Mouse (Mus musculus) intestine, embryonic 14.5 days (tissue): ENCODE data around the gene Megf11. TPM values are rescaled to one million over a fixed set of nuclear protein-coding genes. Genes with fewer than 3 reads are reported as not detected.

Experiments used
- ATAC-seq: fragments of 200-750 bp; cut with Nextera tagmentation; replicated peaks from 2 replicates; pipeline ENCODE4 v1.8.0; 2017; ENCODE audit warnings: low read depth, moderate number of reproducible peaks, moderate TSS enrichment, moderate library complexity; ENCODE audit not compliant: low FRiP score, low TSS enrichment
- DNase-seq: peaks from one replicate; pipeline ENCODE4 v3.0.0-alpha.2; 2018; ENCODE audit warnings: low spot score
- H3K27ac ChIP-seq: fragments of 300-500 bp; sonication (generic); 2 replicates; pipeline ENCODE4 v1.5.1; 2014; ENCODE audit warnings: low read depth, mild to moderate bottlenecking, control low read depth
- H3K27me3 ChIP-seq: fragments of 300-500 bp; sonication (generic); replicated peaks from 2 replicates; pipeline ENCODE4 v1.6.1; 2014; ENCODE audit warnings: low read length, control low read depth; ENCODE audit not compliant: control insufficient read depth, insufficient read depth
- H3K36me3 ChIP-seq: fragments of 300-500 bp; sonication (generic); 2 replicates; pipeline ENCODE4 v1.6.1; 2014; ENCODE audit warnings: low read length, control low read depth; ENCODE audit not compliant: control insufficient read depth, insufficient read depth
- H3K4me1 ChIP-seq: fragments of 300-500 bp; sonication (generic); replicated peaks from 2 replicates; pipeline ENCODE4 v1.6.1; 2014; ENCODE audit warnings: low read length, control low read depth, mixed read lengths; ENCODE audit not compliant: control insufficient read depth, insufficient read depth
- H3K4me2 ChIP-seq: fragments of 300-500 bp; sonication (generic); 2 replicates; pipeline ENCODE4 v1.6.1; 2014; ENCODE audit warnings: low read length
- H3K4me3 ChIP-seq: fragments of 300-500 bp; sonication (generic); 2 replicates; pipeline ENCODE4 v1.5.1; 2014; ENCODE audit warnings: low read depth, low read length, control low read depth, mixed read lengths
- H3K9ac ChIP-seq: fragments of 300-500 bp; sonication (generic); 2 replicates; pipeline ENCODE4 v1.6.1; 2014; ENCODE audit warnings: mild to moderate bottlenecking, low read length
- H3K9me3 ChIP-seq: fragments of 300-500 bp; sonication (generic); 2 replicates; pipeline ENCODE4 v1.6.1; 2016; ENCODE audit warnings: low read length, control low read depth; ENCODE audit not compliant: control insufficient read depth
- WGBS: fragments of 180-500 bp; shearing (Covaris S2); extraction: QIAGEN DNeasy Blood & Tissue Kit; methylation state at CpG from one replicate; pipeline ENCODE4 v1.1.7; 2014; 5-methylcytosine and 5-hydroxymethylcytosine counted together
- polyA plus RNA-seq: library from polyadenylated mRNA; unstranded; fragments of >200 nt; fragmentation: Nextera tagmentation; extraction: Ambion mirVana; gene quantifications from 2 replicates; pipeline ENCODE4 v1.2.1, GENCODE M21; 2014

Megf11 gene
- polyA plus RNA-seq, 1 experiment from 2014 or later, result 1.1 TPM

DNA sequence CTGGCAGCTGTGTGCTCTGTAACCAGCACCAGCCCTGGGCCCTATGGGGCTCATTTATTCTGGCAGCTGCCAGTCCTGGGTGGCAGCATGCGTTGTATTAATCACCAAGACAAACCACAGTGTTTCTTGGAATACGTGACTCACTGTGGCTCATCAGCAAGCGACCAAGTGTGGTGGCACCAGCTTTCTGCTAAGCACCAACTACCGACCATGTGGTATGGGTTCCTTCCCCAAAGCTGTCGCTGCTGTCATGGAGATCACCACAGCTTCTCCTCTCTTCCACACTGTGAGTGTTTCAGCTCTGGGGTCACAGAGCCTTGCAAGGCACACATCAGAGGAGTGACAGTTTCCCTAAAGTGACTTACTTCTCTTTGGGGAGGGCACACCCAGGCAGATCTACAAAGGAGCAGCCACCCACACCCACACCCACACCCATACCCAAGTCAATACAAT lies 178.9 kb downstream of the Megf11 start:
- H3K4me1 ChIP-seq, result no peaks in the 10 kb centered on the region
- DNase-seq (no peak), ATAC-seq (no peak)
- no peak overlapping the region for H3K4me3 ChIP-seq
- H3K27ac ChIP-seq, result no peak overlapping the region
- no peaks in the 10 kb centered on the region for H3K27me3 ChIP-seq
- 0 out of 2 replicates have a peak, but pooled peaks cover 4% of the 10 kb centered on the region for H3K9me3 ChIP-seq
- no peak overlapping the region for H3K4me2 ChIP-seq
- 65% methylated on average over 5 of the region's 5 CpGs for WGBS
- H3K36me3 ChIP-seq, result no peaks in the 10 kb centered on the region
- H3K9ac ChIP-seq, result no peak overlapping the region

DNA sequence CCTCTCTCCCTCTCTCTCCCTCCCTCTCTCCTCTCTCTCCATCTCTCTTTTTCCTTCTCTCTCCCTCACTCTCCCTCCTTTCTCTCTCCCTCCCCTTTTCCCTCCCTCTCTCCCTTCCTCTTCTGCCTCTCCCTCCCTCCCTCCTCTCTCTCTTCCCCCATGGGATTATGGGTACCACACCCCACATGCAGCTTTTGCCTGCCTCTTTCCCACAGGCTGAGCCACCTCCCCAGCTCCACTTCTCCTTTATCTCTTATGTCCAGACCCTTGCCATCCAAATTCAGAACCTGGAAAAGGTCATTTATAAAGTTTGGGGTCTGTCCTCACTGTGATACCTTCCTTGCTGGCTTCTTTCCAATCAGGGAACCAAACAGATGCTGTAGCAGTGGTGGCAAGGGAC lies 180.5 kb downstream of the Megf11 start:
- DNase-seq (no peak), ATAC-seq (no peak)
- H3K4me1 ChIP-seq, result no peaks in the 10 kb centered on the region
- H3K9me3 ChIP-seq, result 0 out of 2 replicates have a peak, but pooled peaks cover 4% of the 10 kb centered on the region
- no peaks in the 10 kb centered on the region for H3K36me3 ChIP-seq
- H3K4me2 ChIP-seq, result no peak overlapping the region
- H3K27ac ChIP-seq, result no peak overlapping the region
- no peak overlapping the region for H3K4me3 ChIP-seq
- no peak overlapping the region for H3K9ac ChIP-seq
- no peaks in the 10 kb centered on the region for H3K27me3 ChIP-seq

DNA sequence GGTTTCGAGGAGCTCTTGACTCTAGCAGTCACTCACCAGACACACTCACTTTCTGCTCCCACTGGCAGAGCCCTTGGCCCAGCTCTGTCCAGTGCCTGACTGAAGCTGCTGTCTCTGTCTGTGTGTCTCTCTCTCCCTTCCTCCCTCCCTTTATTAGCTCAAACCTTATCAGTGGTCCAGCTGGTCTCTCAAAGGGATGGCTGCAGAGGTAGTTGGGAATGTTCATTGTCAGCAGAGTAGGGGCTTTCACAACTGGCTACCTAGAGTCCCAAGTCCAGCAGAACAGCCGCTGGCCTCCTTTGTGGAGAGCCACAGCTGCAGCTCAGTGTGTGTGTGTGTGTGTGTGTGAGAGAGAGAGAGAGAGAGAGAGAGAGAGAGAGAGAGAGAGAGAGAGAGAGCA lies 180.9 kb downstream of the Megf11 start:
- H3K4me2 ChIP-seq, result no peak overlapping the region
- no peak overlapping the region for H3K4me3 ChIP-seq
- H3K9ac ChIP-seq, result no peak overlapping the region
- no peaks in the 10 kb centered on the region for H3K27me3 ChIP-seq
- H3K36me3 ChIP-seq, result no peaks in the 10 kb centered on the region
- 58% methylated on average over 2 of the region's 2 CpGs for WGBS
- 0 out of 2 replicates have a peak, but pooled peaks cover 4% of the 10 kb centered on the region for H3K9me3 ChIP-seq
- no peak for ATAC-seq
- no peak overlapping the region for H3K27ac ChIP-seq
- DNase-seq, result no peak
- no peaks in the 10 kb centered on the region for H3K4me1 ChIP-seq

DNA sequence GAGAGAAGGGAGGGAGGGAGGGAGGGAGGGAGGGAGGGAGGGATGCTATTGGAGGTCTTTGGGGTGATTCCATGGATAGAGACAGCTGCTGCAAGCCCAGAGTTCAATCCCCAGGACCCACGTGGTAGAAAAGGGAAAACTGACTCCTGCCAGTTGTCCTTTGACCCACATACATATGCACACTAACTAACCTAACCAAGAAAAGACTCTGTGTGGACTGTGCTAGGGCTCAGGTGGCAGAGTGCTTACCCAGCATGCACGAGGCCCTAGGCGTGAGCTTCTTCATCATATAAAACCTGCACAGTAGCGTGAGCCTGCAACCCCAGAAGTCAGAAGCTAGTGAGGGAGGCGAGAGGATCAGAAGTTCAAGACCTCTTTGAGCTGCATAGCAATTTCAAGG lies 182.1 kb downstream of the Megf11 start:
- no peak overlapping the region for H3K9ac ChIP-seq
- no peak overlapping the region for H3K4me3 ChIP-seq
- DNase-seq, result no peak
- H3K27me3 ChIP-seq, result no peaks in the 10 kb centered on the region
- ATAC-seq, result no peak
- 0 out of 2 replicates have a peak, but pooled peaks cover 4% of the 10 kb centered on the region for H3K9me3 ChIP-seq
- no peaks in the 10 kb centered on the region for H3K4me1 ChIP-seq
- WGBS, result 72% methylated on average over 5 of the region's 5 CpGs
- no peak overlapping the region for H3K4me2 ChIP-seq
- H3K27ac ChIP-seq, result no peak overlapping the region
- H3K36me3 ChIP-seq, result no peaks in the 10 kb centered on the region

DNA sequence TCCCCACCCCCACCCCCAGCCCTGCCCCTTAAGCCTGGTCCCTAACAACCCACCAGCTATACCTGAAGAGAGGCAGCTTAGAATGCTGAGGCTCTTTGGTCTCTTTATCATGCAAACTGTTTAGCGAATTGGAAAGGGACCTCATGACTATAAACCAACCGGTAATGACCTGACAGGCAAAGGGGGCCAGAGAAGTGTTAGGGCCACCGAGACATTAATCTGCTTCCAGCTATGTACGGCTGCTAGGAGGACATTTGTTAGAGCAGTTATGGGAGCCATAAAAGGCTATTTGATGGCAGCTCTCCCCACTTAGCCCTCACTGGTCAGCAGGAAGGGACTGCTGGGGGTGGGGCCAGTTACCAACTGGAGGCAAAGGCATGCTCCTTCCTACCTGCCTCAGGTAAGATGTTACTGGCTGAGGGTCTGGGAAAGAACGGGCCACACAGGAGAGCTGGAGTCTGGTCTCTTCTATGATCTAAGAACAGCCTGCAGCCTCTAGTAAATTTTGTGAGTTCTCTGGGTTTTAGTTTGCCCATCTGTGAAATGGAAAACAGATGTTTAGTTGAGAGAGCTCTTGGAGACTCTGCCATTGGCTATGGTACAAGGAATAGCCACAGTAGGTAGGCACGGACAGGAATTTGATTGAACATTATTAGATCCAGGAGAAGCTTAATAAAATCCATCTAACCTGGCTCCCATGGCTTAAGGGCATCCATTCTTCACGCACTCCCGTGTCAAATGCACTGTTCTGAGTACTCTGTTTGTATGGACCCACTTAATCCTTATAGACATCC lies 183.2 kb downstream of the Megf11 start:
- Histone ChIP-seq H3K4me1 (no peaks in the 10 kb centered on the region), H3K4me2 (no peak overlapping the region), H3K27me3 (no peaks in the 10 kb centered on the region), H3K4me3 (no peak overlapping the region), H3K9me3 (no peaks in the 10 kb centered on the region), H3K27ac (no peak overlapping the region), H3K9ac (no peak overlapping the region), H3K36me3 (no peaks in the 10 kb centered on the region)
- WGBS, result 41% methylated on average over 8 of the region's 8 CpGs
- DNase-seq, result no peak
- ATAC-seq, result no peak

DNA sequence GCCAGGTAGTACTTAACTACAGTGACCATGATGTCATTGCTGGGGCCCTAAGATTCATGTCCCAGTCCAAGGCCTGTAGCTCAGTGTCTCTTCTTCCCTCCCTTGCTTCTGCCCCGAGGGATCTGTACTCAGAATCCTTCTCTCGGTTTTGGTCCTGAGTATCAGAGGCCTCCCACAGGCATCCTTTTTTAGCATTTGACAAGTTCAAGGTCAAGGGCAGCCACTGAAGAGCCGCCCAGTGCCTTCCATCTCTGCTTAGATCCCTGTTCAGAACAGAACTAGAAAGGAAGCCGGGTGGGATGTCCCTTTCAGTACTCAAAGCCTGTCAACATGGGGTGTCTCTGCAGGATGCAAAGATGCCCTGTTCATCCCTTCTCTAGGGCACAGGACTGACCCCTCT lies 185.0 kb downstream of the Megf11 start:
- H3K27ac ChIP-seq, result no peak overlapping the region
- H3K9ac ChIP-seq, result no peak overlapping the region
- no peaks in the 10 kb centered on the region for H3K27me3 ChIP-seq
- H3K4me2 ChIP-seq, result no peak overlapping the region
- H3K4me1 ChIP-seq, result no peaks in the 10 kb centered on the region
- no peak overlapping the region for H3K4me3 ChIP-seq
- no peaks in the 10 kb centered on the region for H3K36me3 ChIP-seq
- ATAC-seq (no peak), DNase-seq (no peak)
- 52% methylated on average over 4 of the region's 4 CpGs for WGBS
- H3K9me3 ChIP-seq, result no peaks in the 10 kb centered on the region

DNA sequence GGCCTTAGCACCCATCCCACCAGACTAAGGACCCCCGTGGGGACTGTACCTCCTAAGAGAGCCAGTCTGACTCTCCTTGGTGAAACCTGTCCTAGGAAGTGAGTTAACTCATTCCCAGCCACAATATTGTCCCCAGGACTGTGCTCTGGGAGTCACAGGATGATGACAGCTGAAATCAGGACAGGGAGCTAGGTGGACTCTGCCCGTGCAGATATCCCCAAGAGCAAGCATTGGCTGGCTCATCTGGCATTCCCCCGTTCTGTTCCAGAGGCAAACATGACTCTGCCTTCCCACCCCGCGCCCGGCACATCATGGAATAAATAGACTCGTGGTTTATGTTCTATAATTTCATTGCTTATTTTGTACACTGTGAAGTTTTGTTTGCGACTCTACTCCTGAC lies 185.7 kb downstream of the Megf11 start:
- Histone ChIP-seq H3K27ac (no peak overlapping the region), H3K9ac (no peak overlapping the region)
- 73% methylated on average over 8 of the region's 8 CpGs for WGBS

DNA sequence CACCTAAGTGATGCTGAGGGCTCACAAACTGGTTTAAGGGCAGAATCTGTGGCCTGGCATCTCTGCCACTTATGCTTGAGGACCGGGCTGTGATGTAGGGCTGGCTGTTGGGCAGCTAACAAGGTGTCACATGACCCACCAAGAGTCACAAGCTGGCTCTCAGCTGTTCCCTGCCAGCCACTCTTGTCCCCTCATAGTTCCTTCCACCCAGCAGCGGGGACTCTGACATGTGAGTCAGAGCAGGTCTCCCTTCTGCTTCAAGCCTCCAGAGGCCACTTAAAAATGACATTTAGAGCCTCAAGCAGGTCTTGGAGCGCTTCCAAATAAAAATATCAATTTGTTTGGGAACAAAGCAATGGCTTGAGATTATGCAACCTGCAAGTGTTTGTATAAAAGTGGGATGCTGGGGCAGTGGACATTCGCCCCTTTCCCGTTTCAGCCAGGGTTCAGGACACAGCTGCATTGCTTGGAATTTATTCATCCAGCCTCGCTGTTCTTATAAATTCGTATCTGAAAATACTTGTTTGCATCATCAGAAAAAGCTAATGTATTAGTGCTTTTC lies 187.3 kb downstream of the Megf11 start:
- Histone ChIP-seq H3K4me2 (no peak overlapping the region), H3K27me3 (no peaks in the 10 kb centered on the region), H3K4me1 (no peaks in the 10 kb centered on the region), H3K9ac (no peak overlapping the region), H3K9me3 (no peaks in the 10 kb centered on the region), H3K4me3 (no peak overlapping the region), H3K27ac (no peak overlapping the region; the same call in 1 of the 2 replicates), H3K36me3 (no peaks in the 10 kb centered on the region)
- DNase-seq (no peak), ATAC-seq (no peak)
- 71% methylated on average over 7 of the region's 7 CpGs for WGBS

More for the DNA sequence above, 185.7 kb downstream of the Megf11 start:
- no peaks in the 10 kb centered on the region for H3K36me3 ChIP-seq
- H3K9me3 ChIP-seq, result no peaks in the 10 kb centered on the region
- no peaks in the 10 kb centered on the region for H3K4me1 ChIP-seq
- H3K27me3 ChIP-seq, result no peaks in the 10 kb centered on the region
- no peak for DNase-seq
- H3K4me3 ChIP-seq, result no peak overlapping the region
- ATAC-seq, result no peak
- H3K4me2 ChIP-seq, result no peak overlapping the region

DNA sequence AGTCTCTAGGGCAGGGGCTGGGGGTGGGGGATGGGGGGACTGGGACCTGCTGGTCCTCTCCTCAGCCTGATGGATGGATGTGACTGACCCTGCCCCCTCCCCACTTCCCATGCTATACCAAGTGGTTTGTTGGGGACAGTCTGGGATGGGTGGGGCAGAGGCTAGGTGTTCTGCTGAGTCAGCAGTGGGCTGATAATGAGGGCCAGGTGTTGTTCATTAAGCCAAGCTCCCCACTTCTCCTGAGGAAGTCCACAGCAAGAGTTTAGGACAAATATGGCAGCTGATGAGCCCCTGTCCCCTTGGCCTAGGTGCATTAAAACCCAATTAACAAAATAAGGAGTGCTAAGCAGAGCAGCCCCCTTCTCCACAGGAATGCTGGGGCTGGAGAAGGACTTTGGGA lies 190.2 kb downstream of the Megf11 start:
- Histone ChIP-seq H3K4me1 (no peaks in the 10 kb centered on the region), H3K9ac (no peak overlapping the region), H3K9me3 (no peaks in the 10 kb centered on the region), H3K4me2 (no peak overlapping the region), H3K27ac (peak overlapping the region; percentile 22; the same call in 1 of the 2 replicates), H3K36me3 (no peaks in the 10 kb centered on the region), H3K27me3 (no peaks in the 10 kb centered on the region), H3K4me3 (no peak overlapping the region)
- DNase-seq (no peak), ATAC-seq (no peak)
